8 mouse cellular contexts compared by ENCODE assay signal in the genomic region with DNA sequence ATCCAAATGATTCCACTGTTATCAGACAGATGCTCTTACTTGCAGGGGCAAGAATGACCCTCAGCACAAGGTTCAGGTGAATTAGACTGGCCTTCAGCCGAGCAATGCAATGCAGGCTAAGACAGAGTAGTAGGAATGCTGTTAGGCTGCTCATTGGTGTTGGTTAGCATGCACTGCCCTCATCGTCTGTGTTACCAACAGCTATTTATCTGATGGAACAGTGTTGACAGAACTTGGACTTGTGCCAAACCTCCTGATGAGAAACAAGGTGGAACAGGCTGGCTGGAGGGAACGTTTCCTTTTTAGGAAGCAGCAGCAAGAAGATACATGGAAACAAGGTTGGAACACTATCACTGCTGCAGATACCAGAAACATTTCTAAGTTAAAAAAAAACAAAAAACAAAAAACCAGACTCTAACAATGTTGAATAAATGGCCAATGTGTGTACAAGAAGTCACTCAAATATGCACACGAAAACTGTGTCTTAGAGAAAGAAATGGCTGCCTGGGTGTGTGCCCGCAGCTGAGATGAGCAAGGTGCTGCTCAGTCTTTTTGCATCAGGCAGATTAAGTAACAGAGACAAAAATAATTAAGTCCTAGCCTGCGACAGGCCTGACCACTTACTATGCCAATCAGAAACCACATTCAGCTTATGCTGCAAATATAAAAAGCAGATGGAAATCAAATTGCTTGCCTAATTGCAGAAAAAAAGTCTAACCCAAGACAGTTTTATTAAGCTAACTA.
DNase-seq lines count a peak whose midpoint lies in the region; ATAC-seq and TF ChIP-seq lines count a peak whose summit lies in the region.

No protein-coding gene starts in this region.

- no peak overlapping the region for H3K4me3 ChIP-seq in kidney, adult 2 months (ENCODE audit: insufficient read depth, low read depth, low read length)
- no peak overlapping the region for H3K4me3 ChIP-seq in hindbrain, embryonic 15.5 days
- no peak overlapping the region for H3K4me3 ChIP-seq in limb, embryonic 15.5 days
- no peak overlapping the region for H3K4me3 ChIP-seq in small intestine, adult 2 months (ENCODE audit: low read depth, low read length)

- no peaks in the 10 kb centered on the region for H3K27me3 ChIP-seq in kidney, adult 2 months (replicated peaks; ENCODE audit: control insufficient read depth, insufficient read depth, low read length)
- no peaks in the 10 kb centered on the region for H3K27me3 ChIP-seq in hindbrain, embryonic 15.5 days
- no peaks in the 10 kb centered on the region for H3K27me3 ChIP-seq in limb, embryonic 15.5 days
- H3K27me3 ChIP-seq in small intestine, adult 2 months (ENCODE audit: control insufficient read depth, insufficient read depth, low read length) = no peaks in the 10 kb centered on the region

- peak; percentile 93 for ATAC-seq in hindbrain, embryonic 15.5 days (ENCODE audit: low FRiP score, low read depth)
- ATAC-seq in limb, embryonic 15.5 days (ENCODE audit: insufficient number of reproducible peaks, low FRiP score, low TSS enrichment, low read depth) = no peak
- no peak for ATAC-seq in activated CD4-positive, CD25-positive, alpha-beta regulatory T cell, adult 4 months

- H3K4me2 ChIP-seq in hindbrain, embryonic 15.5 days = no peak overlapping the region
- no peak overlapping the region for H3K4me2 ChIP-seq in limb, embryonic 15.5 days

- DNase-seq in kidney, adult 2 months = peak; percentile 53
- no peak for DNase-seq in kidney, adult 18-20 months
- peak; percentile 34 for DNase-seq in adrenal gland, postnatal 14 days
- DNase-seq in fat pad, adult 2 months (ENCODE audit: extremely low read depth, low read depth, low spot score) = peak; percentile 42

- no peaks in the 10 kb centered on the region for H3K4me1 ChIP-seq in kidney, adult 2 months (ENCODE audit: control insufficient read depth, insufficient read depth, low read length)
- H3K4me1 ChIP-seq in hindbrain, embryonic 15.5 days (replicated peaks) = peaks cover 12% of the 10 kb centered on the region
- H3K4me1 ChIP-seq in limb, embryonic 15.5 days = 0 out of 2 replicates have a peak, but pooled peaks cover 7% of the 10 kb centered on the region
- H3K4me1 ChIP-seq in small intestine, adult 2 months (ENCODE audit: control insufficient read depth, insufficient read depth, insufficient read length, low read length) = no peaks in the 10 kb centered on the region

- 55% methylated on average over 6 of the region's 6 CpGs for WGBS in kidney, adult 2 months
- WGBS in hindbrain, embryonic 15.5 days = 39% methylated on average over 6 of the region's 6 CpGs
- 31% methylated on average over 6 of the region's 6 CpGs for WGBS in limb, embryonic 15.5 days
- WGBS in small intestine, adult 2 months = 54% methylated on average over 6 of the region's 6 CpGs

- H3K36me3 ChIP-seq in kidney, adult 2 months (ENCODE audit: control insufficient read depth, insufficient read depth, low read length) = no peaks in the 10 kb centered on the region
- no peaks in the 10 kb centered on the region for H3K36me3 ChIP-seq in hindbrain, embryonic 15.5 days
- no peaks in the 10 kb centered on the region for H3K36me3 ChIP-seq in limb, embryonic 15.5 days
- H3K36me3 ChIP-seq in small intestine, adult 2 months (ENCODE audit: control insufficient read depth, insufficient read depth, low read length) = no peaks in the 10 kb centered on the region

- no peak for TF ChIP-seq CTCF in kidney, adult 2 months (conservative IDR thresholded peaks at IDR 0.05; ENCODE audit: insufficient read depth, insufficient read length, low read depth, low read length)
- no peak for TF ChIP-seq CTCF in small intestine, adult 2 months (IDR thresholded peaks at IDR 0.05; ENCODE audit: extremely low read depth, insufficient read length, insufficient replicate concordance, low read depth, low read length)

- H3K9me3 ChIP-seq in hindbrain, embryonic 15.5 days = no peaks in the 10 kb centered on the region
- H3K9me3 ChIP-seq in limb, embryonic 15.5 days = no peaks in the 10 kb centered on the region

- no peak overlapping the region for H3K27ac ChIP-seq in kidney, adult 2 months (ENCODE audit: insufficient read depth, low read depth, low read length)
- peak overlapping the region; percentile 58 for H3K27ac ChIP-seq in hindbrain, embryonic 15.5 days (replicated peaks)
- peak overlapping the region; percentile 38; the same call in 1 of the 2 replicates for H3K27ac ChIP-seq in limb, embryonic 15.5 days
- 0 out of 2 replicates have a peak overlapping the region, but pooled peaks have one; percentile 4 for H3K27ac ChIP-seq in small intestine, adult 2 months (ENCODE audit: insufficient read depth, low read depth, low read length)

- H3K9ac ChIP-seq in hindbrain, embryonic 15.5 days = no peak overlapping the region
- H3K9ac ChIP-seq in limb, embryonic 15.5 days = no peak overlapping the region

- no peak for TF ChIP-seq POLR2A in kidney, adult 2 months (IDR thresholded peaks at IDR 0.05; ENCODE audit: low read depth, low read length)
- no peak for TF ChIP-seq POLR2A in small intestine, adult 2 months (IDR thresholded peaks at IDR 0.05; ENCODE audit: low read depth, low read length)
